Mouse (Mus musculus): Measurements from ENCODE around the gene Ptpn5. TPM values are rescaled to one million over a fixed set of nuclear protein-coding genes. Genes with fewer than 3 reads are reported as not detected.

The Ptpn5 gene
- total RNA-seq, 2 experiments from 2014 or later, result 86.8 to 100 TPM

DNA sequence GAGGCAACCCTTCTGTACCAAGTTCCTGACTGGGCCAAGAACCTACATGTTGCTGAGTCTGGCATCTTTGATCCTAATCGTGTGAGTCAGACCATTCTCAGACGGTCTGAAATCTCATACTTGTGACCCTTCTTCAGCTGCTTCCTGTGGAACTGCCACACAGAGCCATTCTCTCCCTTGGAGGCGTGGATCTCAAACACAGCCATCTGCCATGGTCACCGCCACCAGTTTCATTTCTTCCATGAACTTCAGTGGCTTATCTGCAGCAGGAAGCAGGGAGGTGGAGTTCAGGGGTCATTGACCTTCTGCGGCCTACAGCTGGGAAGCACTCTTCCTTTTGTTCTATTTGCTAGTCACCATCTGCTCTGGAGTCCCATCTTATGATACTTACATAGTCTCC lies 65.6 kb downstream of the Ptpn5 start:
- no peak for DNase-seq (ENCODE audit: extremely low spot score in 1 of 2, low spot score in 1 of 2)

GRCm38 (mm10) chr7:47066942-47067341 lies 66.5 kb downstream of the Ptpn5 start:
- DNase-seq (ENCODE audit: extremely low spot score in 1 of 2, low spot score in 1 of 2), result no peak

- DNase-seq (ENCODE audit: extremely low spot score in 1 of 2, low spot score in 1 of 2), result no peak
These were observed 71.9 kb downstream of the Ptpn5 start for GRCm38 (mm10) chr7:47061560-47061959.

DNA sequence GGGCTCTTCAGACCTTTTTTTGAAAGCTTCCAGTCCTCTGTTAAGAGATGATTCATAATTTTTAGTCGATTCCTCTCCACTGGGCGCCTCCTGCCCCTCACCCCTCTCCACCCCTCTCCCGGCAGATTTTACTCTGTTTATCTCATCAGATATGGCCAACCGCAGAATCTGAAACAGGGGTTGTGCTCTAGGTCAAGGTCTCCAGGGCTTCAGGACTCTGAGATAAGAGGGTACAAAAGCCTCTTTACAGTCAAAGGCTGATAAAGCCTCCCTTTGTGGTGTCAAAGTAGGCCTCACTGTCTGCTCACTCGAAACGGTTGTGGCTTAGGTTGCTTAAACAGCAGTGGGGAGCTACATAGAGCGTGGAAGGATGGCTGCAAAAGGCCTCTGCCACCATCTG lies 74.1 kb downstream of the Ptpn5 start:
- no peak for DNase-seq (ENCODE audit: extremely low spot score in 1 of 2, low spot score in 1 of 2)

DNA sequence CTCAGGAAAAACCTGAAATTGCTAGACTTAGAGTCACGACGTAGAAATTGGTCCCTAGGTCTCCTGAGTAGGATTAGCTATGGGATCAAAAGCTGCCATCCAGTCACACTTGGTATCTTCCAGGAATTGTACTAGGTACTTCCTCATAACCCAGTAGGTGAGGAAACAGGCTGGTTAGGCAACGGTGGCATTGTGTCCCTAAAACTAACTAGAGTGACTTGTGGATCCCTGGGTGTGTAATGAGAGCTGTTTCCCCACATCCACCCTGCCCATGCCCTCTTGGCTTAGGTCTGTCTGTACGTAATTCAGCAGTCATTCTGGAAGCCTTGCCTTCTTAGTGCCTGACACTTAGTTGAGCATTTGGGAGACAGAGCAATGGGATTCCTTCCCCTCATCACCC lies 77.2 kb downstream of the Ptpn5 start:
- DNase-seq (ENCODE audit: extremely low spot score in 1 of 2, low spot score in 1 of 2), result no peak

- no peak for DNase-seq (ENCODE audit: extremely low spot score in 1 of 2, low spot score in 1 of 2)
These were observed 77.7 kb downstream of the Ptpn5 start for GRCm38 (mm10) chr7:47055744-47056143.

DNA sequence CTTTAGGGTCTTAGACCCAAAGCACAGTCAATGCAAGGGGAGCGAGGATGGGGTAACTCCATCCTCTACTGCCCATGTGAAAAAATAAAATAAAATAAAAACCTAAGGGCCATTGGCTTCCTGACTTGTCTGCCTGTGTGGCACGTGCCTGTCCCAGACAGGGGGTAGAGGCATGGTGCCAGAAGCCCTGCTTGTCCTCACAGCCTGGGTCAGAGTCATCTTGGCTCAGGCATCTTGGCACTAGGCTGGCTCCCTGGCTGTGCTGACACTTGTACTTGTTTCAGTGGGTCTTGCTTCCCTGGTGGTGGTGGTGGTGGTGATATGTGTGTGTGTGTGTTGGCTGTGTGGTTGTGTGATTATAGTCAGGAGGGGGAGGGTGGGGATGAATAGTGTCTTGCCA lies 78.8 kb downstream of the Ptpn5 start:
- DNase-seq (ENCODE audit: extremely low spot score in 1 of 2, low spot score in 1 of 2), result no peak

DNA sequence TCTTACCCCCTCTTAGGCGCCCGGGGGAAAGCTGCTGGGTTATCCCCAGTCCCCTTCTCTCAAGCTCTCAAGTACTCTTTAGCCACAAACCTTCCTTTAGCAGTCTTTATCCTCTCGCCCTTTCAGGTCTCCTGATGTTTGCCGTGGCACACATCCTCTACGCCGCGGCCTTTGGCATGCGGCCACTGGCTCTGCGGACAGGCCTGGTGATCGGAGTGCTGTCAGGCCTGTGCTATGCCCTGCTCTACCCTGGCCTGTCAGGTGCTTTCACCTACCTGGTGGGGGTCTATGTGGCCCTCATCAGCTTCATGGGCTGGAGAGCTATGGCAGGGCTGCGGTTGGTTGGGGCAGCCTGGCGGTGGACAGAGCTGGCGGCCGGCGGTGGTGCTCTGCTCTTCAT lies 80.2 kb downstream of the Ptpn5 start:
- no peak for DNase-seq (ENCODE audit: extremely low spot score in 1 of 2, low spot score in 1 of 2)

GRCm38 (mm10) chr7:47052276-47052675 lies 81.2 kb downstream of the Ptpn5 start:
- DNase-seq (ENCODE audit: extremely low spot score in 1 of 2, low spot score in 1 of 2), result no peak

DNA sequence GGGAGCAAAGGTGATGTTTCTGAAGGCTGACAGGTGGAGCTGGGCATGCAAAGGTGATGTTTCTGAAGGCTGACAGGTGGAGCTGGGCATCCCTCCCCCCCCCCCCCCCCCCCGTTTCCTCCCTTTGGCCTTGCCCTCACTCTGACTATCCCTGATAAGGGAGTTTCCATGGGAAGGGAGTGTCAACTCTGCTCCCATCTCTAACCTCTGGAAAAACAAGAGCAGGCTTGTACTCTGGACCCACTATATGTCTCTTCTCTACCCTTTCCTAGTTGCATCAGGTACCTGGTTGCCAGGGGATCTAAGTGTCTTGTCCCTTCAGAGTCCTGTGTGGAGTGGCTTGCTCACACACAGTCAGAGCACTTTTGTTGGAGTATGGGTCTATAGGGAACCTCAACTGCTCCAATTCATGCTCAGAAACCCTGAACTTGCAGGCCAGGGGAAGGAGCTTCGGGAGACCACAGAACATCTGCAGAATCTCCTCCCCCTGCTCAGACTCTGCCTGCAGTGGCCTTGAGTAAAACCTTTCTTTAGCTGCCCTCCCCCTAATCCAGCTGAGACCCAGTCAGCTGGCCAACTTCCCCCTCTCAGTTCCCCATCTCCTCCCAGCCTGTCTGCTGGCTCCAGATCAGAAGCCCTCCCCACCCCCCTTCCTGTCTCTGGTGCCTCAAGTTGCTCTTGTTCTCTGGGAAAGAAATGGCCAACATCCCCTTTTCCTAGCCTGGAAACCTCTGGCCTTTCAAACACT lies 81.9 kb downstream of the Ptpn5 start:
- no peak for DNase-seq (ENCODE audit: extremely low spot score in 1 of 2, low spot score in 1 of 2)

- DNase-seq (ENCODE audit: extremely low spot score in 1 of 2, low spot score in 1 of 2), result peak; percentile 50 to 59
These were observed 82.7 kb downstream of the Ptpn5 start for GRCm38 (mm10) chr7:47050766-47051165.

- peak; percentile 86 to 90 for DNase-seq (ENCODE audit: extremely low spot score in 1 of 2, low spot score in 1 of 2)
These were observed 83.1 kb downstream of the Ptpn5 start, which contains the start of gene Tmem86a for GRCm38 (mm10) chr7:47050366-47050765. Gene Tmem86a, plus strand, starts transcription at chr7:47050601.

GRCm38 (mm10) chr7:47042823-47043490 lies 90.5 kb downstream of the Ptpn5 start:
- no peak for DNase-seq (ENCODE audit: extremely low spot score in 1 of 2, low spot score in 1 of 2)

GRCm38 (mm10) chr7:47042121-47042520 lies 91.4 kb downstream of the Ptpn5 start:
- DNase-seq (ENCODE audit: extremely low spot score in 1 of 2, low spot score in 1 of 2), result no peak

DNA sequence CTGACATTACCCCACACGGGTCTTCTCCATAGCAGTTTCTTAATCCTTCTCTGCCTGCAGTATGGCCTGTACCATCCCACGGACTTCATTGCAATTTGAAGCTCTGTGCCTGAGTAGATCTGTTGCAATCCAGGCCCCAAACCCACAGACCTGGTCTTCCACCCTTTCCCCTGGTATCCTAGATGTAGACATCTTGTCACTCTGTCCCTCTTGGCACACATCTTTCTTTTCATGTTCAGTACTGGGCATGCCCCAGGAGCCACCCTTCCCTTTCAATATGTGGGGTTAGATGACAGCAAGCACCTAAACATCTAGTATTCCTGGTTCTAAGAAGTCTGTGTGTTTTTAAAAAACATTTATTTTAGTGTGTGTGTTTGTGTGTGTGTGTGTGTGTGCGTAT lies 91.8 kb downstream of the Ptpn5 start:
- no peak for DNase-seq (ENCODE audit: extremely low spot score in 1 of 2, low spot score in 1 of 2)

- DNase-seq (ENCODE audit: extremely low spot score in 1 of 2, low spot score in 1 of 2), result no peak
These were observed 98.1 kb downstream of the Ptpn5 start for GRCm38 (mm10) chr7:47035426-47035825.

- no peak for DNase-seq (ENCODE audit: extremely low spot score in 1 of 2, low spot score in 1 of 2)
These were observed 98.6 kb downstream of the Ptpn5 start for GRCm38 (mm10) chr7:47034785-47035384.

DNA sequence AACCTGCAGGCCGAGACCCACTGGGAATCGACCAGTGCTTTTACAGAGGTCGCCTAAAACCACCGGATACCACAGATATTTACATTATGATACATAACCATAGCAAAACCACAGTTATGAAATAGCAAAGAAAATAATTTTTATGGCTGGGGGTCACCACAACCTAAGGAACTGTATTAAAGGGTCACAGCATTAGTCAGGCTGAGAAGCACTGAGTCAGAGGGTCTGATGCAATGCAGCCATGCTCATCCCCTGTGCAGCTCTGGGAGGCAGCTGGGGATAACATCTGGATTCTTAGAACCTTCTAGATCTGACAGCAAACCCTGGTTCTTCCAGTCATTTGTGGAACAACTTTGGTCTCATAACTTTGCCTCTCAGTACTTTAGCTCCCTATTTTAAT lies 102.1 kb downstream of the Ptpn5 start:
- no peak for DNase-seq (ENCODE audit: extremely low spot score in 1 of 2, low spot score in 1 of 2)

DNA sequence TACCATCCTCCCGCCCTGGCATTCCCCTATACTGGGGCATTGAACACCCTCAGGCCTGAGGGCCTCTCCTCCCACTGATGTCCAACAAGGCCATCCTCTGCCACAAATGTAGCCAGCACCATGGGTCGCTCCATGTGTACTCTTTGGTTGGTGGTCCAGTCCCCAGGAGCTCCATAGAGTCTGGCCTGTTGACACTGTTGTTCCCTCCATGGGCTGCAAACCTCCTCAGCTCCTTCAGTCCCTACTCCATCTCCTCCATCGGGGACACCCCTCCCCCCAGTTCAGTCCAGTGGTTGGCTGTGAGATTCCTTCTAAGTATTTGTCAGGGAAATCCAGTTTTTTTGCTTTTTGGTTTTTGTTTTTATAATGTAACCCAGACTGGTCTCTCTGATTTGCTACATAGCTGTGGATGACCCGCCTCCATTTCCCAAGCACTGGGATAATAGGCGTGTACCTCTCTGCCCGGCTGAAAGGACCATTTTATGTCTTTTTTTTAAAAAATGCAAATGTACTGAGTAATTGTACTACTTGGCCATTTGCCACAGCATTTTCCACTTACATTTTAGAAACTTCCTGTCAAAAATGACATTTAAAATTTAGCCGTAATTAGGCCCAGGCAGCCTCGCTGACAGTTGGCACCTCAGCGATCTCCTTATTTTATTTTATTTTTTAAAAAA lies 102.8 kb downstream of the Ptpn5 start:
- no peak for DNase-seq (ENCODE audit: extremely low spot score in 1 of 2, low spot score in 1 of 2)
